Mouse (Mus musculus): ENCODE measurements around the gene Hsf4. TPM values are rescaled to one million over a fixed set of nuclear protein-coding genes. Genes with fewer than 3 reads are reported as not detected.
A peak's percentile ranks its signal among the peaks of the same experiment; 100 is the strongest.

Hsf4 gene
- total RNA-seq, 2 experiments from 2014 or later = 1.5 to 2.3 TPM

GRCm38 (mm10) chr8:105295895-105296573, 26.4 kb downstream of the Hsf4 start, which contains the start of gene Exoc3l:
Gene Exoc3l, minus strand, starts transcription at chr8:105296101.
- DNase-seq (ENCODE audit: low spot score in 2 of 2) = no peak
- intact Hi-C loops (cut with DNase I) = no loop called here

GRCm38 (mm10) chr8:105297511-105298192, 28.1 kb downstream of the Hsf4 start, which contains the start of gene E2f4:
Gene E2f4, plus strand, starts transcription at chr8:105297663.
- intact Hi-C loops (cut with DNase I) = no loop called here

GRCm38 (mm10) chr8:105298351-105299252, 29.0 kb downstream of the Hsf4 start:
- intact Hi-C loops (cut with DNase I) = no loop called here
- DNase-seq (ENCODE audit: low spot score in 2 of 2) = no peak

More at GRCm38 (mm10) chr8:105297511-105298192, 28.1 kb downstream of the Hsf4 start, which contains the start of gene E2f4:
- DNase-seq (ENCODE audit: low spot score in 2 of 2) = peak; percentile 88 to 95

GRCm38 (mm10) chr8:105299962-105300361, 30.4 kb downstream of the Hsf4 start:
- intact Hi-C loops (cut with DNase I) = no loop called here
- no peak for DNase-seq (ENCODE audit: low spot score in 2 of 2)

- no peak for DNase-seq (ENCODE audit: low spot score in 2 of 2)
- intact Hi-C loops (cut with DNase I) = no loop called here
Observed at GRCm38 (mm10) chr8:105303396-105303795, 33.8 kb downstream of the Hsf4 start.

GRCm38 (mm10) chr8:105303874-105304273, 34.3 kb downstream of the Hsf4 start:
- intact Hi-C loops (cut with DNase I) = no loop called here
- no peak for DNase-seq (ENCODE audit: low spot score in 2 of 2)

GRCm38 (mm10) chr8:105304325-105305210, 35.0 kb downstream of the Hsf4 start:
- no peak for DNase-seq (ENCODE audit: low spot score in 2 of 2)
- intact Hi-C loops (cut with DNase I) = no loop called here

- DNase-seq (ENCODE audit: low spot score in 2 of 2) = peak; percentile 65 to 72
- intact Hi-C loops (cut with DNase I) = no loop called here
Observed at GRCm38 (mm10) chr8:105305211-105306145, 35.9 kb downstream of the Hsf4 start, which contains the start of gene Elmo3. Gene Elmo3, plus strand, starts transcription at chr8:105305601.

GRCm38 (mm10) chr8:105306146-105306691, 36.6 kb downstream of the Hsf4 start:
- peak in 1 of 2 experiments; percentile 62 for DNase-seq (ENCODE audit: low spot score in 2 of 2)
- intact Hi-C loops (cut with DNase I) = no loop called here

GRCm38 (mm10) chr8:105307670-105308069, 38.1 kb downstream of the Hsf4 start:
- DNase-seq (ENCODE audit: low spot score in 2 of 2) = no peak
- intact Hi-C loops (cut with DNase I) = no loop called here

- intact Hi-C loops (cut with DNase I) = no loop called here
Observed at GRCm38 (mm10) chr8:105308428-105308827, 38.8 kb downstream of the Hsf4 start.

GRCm38 (mm10) chr8:105309142-105309847, 39.7 kb downstream of the Hsf4 start:
- intact Hi-C loops (cut with DNase I) = no loop called here
- DNase-seq (ENCODE audit: low spot score in 2 of 2) = no peak

More at GRCm38 (mm10) chr8:105308428-105308827, 38.8 kb downstream of the Hsf4 start:
- no peak for DNase-seq (ENCODE audit: low spot score in 2 of 2)

GRCm38 (mm10) chr8:105310118-105310517, 40.5 kb downstream of the Hsf4 start:
- intact Hi-C loops (cut with DNase I) = no loop called here
- no peak for DNase-seq (ENCODE audit: low spot score in 2 of 2)

GRCm38 (mm10) chr8:105311718-105312117, 42.1 kb downstream of the Hsf4 start:
- intact Hi-C loops (cut with DNase I) = no loop called here
- DNase-seq (ENCODE audit: low spot score in 2 of 2) = no peak

GRCm38 (mm10) chr8:105312891-105313481, 43.4 kb downstream of the Hsf4 start:
- intact Hi-C loops (cut with DNase I) = no loop called here
- no peak for DNase-seq (ENCODE audit: low spot score in 2 of 2)

GRCm38 (mm10) chr8:105313622-105314402, 44.2 kb downstream of the Hsf4 start:
- DNase-seq (ENCODE audit: low spot score in 2 of 2) = no peak
- intact Hi-C loops (cut with DNase I) = no loop called here
